Mouse (Mus musculus) stomach, embryonic 15.5 days (tissue): ENCODE measurements at regions not wholly inside any gene's neighbourhood (a gene's known extent, or its start where the extent isn't known, plus 50 kb on each side); places are given as distances from the start of the nearest gene placed in this dataset.

Source experiments
- ATAC-seq: fragments of 200-750 bp; cut with Nextera tagmentation; 2 replicates; pipeline ENCODE4 v1.8.0; 2017; ENCODE audit warnings: low read depth, moderate number of reproducible peaks, moderate TSS enrichment; ENCODE audit not compliant: insufficient read depth, low FRiP score
- H3K27ac ChIP-seq: fragments of 300-500 bp; sonication (generic); 2 replicates; pipeline ENCODE4 v1.5.1; 2015; ENCODE audit warnings: mild to moderate bottlenecking, inconsistent platforms
- H3K27me3 ChIP-seq: fragments of 300-500 bp; sonication (generic); replicated peaks from 2 replicates; pipeline ENCODE4 v1.6.1; 2015; ENCODE audit warnings: inconsistent platforms
- H3K36me3 ChIP-seq: fragments of 300-500 bp; sonication (generic); 2 replicates; pipeline ENCODE4 v1.6.1; 2015; ENCODE audit warnings: inconsistent platforms
- H3K4me1 ChIP-seq: fragments of 300-500 bp; sonication (generic); 2 replicates; pipeline ENCODE4 v1.6.1; 2015; ENCODE audit warnings: inconsistent platforms
- H3K4me2 ChIP-seq: fragments of 300-500 bp; sonication (generic); 2 replicates; pipeline ENCODE4 v1.6.1; 2015; ENCODE audit warnings: mild to moderate bottlenecking, inconsistent platforms
- H3K4me3 ChIP-seq: fragments of 300-500 bp; sonication (generic); replicated peaks from 2 replicates; pipeline ENCODE4 v1.5.1; 2015; ENCODE audit warnings: inconsistent platforms
- H3K9ac ChIP-seq: fragments of 300-500 bp; sonication (generic); 2 replicates; pipeline ENCODE4 v1.6.1; 2015; ENCODE audit warnings: inconsistent platforms
- H3K9me3 ChIP-seq: fragments of 300-500 bp; sonication (generic); 2 replicates; pipeline ENCODE4 v1.6.1; 2016; ENCODE audit warnings: inconsistent platforms
- WGBS: fragments of 180-500 bp; shearing (Covaris S2); methylation state at CpG from one replicate; pipeline ENCODE4 v1.1.7; 2015; 5-methylcytosine and 5-hydroxymethylcytosine counted together

DNA sequence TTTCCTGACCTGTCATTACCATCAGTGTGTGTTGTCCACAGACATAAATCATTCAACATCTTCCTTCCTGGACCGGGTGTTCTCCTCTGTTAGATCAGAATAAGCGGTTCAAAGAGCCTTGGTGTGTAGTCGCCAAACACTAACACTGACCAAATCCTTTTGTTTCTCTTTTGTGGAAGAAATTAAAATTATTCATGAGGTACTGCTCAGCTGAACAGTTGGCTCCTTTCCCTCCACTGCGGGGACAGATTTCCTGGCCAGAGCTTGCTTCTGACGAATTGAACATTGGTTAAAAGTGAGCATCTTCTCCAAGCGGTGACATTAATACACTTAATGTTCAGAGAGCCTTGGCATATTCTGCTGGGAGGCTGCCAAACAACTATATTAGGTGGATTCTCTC, 506.2 kb downstream of the 1810013L24Rik start:
- Histone ChIP-seq H3K36me3 (no peaks in the 10 kb centered on the region), H3K4me3 (no peak overlapping the region), H3K9me3 (no peaks in the 10 kb centered on the region), H3K4me1 (no peaks in the 10 kb centered on the region), H3K4me2 (no peak overlapping the region), H3K27ac (no peak overlapping the region), H3K27me3 (no peaks in the 10 kb centered on the region), H3K9ac (no peak overlapping the region)
- WGBS: 71% methylated on average over 6 of the region's 6 CpGs
- no peak for ATAC-seq

DNA sequence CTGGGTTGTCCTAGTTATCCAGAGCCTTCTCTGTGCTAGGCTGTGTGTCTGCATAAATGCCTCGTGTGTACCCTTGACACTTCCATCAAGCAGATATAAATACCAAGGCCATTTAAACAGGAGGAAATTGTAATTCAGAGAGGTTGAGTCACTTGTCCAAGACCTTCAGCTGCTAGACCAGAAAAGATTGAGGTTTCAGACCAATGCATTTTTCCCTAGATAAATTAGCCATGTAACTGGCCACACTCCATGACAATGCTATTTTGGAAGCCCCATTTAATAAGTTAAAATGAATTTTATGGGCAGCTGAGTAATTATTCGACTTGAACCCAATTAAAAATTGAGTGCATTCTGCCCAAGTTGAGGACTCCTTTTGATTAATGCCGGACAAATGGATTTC, 509.6 kb downstream of the 1810013L24Rik start:
- ATAC-seq: no peak
- no peak overlapping the region for H3K4me3 ChIP-seq
- WGBS: 74% methylated on average over 3 of the region's 3 CpGs

DNA sequence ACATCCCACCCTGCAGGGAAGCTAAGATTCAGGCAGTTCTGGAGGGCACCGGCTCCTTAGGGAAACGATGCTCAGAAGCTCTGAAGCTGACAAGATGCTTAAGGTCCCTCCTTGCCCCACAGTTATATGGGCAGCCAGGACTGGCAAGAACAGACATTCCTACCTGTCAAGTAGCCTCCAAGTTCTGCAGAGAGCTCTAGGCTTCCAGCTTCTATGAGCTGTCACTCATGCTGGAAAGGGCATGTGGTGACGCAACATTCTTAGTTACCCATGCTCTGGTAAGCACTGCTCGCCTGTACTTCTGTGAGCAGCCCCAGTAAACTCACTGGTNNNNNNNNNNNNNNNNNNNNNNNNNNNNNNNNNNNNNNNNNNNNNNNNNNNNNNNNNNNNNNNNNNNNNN, 511.3 kb downstream of the 1810013L24Rik start:
- no peak for ATAC-seq

More for the DNA sequence above, 509.6 kb downstream of the 1810013L24Rik start:
- no peaks in the 10 kb centered on the region for H3K27me3 ChIP-seq
- H3K4me1 ChIP-seq: no peaks in the 10 kb centered on the region
- no peak overlapping the region for H3K9ac ChIP-seq
- no peak overlapping the region for H3K27ac ChIP-seq
- H3K36me3 ChIP-seq: no peaks in the 10 kb centered on the region
- no peak overlapping the region for H3K4me2 ChIP-seq
- no peaks in the 10 kb centered on the region for H3K9me3 ChIP-seq

DNA sequence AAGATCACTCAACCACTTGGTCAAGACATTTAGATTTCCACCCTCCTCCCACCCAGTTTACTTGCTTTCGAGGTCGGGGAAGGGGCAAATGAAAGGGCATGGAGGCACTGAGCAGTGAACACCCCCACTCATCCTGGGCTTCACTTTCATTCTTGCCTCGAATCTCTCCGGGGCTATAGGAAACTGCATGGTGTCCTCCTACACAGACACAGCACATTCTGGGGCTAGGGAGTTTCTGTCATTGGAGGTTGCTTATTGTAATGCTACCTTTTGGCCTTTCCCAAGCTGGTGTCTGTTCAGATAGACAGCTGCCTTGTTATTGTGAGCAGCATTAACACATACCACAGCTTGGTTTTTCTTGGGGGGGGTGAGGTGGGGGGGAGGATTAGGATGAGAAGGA, 523.9 kb downstream of the 1810013L24Rik start:
- no peak for ATAC-seq

More for the DNA sequence above, 511.3 kb downstream of the 1810013L24Rik start:
- no peak overlapping the region for H3K27ac ChIP-seq
- no peaks in the 10 kb centered on the region for H3K9me3 ChIP-seq
- no peaks in the 10 kb centered on the region for H3K36me3 ChIP-seq
- H3K27me3 ChIP-seq: no peaks in the 10 kb centered on the region
- H3K4me2 ChIP-seq: no peak overlapping the region
- WGBS: 82% methylated on average over 4 of the region's 4 CpGs
- H3K9ac ChIP-seq: no peak overlapping the region
- H3K4me1 ChIP-seq: no peaks in the 10 kb centered on the region
- no peak overlapping the region for H3K4me3 ChIP-seq

DNA sequence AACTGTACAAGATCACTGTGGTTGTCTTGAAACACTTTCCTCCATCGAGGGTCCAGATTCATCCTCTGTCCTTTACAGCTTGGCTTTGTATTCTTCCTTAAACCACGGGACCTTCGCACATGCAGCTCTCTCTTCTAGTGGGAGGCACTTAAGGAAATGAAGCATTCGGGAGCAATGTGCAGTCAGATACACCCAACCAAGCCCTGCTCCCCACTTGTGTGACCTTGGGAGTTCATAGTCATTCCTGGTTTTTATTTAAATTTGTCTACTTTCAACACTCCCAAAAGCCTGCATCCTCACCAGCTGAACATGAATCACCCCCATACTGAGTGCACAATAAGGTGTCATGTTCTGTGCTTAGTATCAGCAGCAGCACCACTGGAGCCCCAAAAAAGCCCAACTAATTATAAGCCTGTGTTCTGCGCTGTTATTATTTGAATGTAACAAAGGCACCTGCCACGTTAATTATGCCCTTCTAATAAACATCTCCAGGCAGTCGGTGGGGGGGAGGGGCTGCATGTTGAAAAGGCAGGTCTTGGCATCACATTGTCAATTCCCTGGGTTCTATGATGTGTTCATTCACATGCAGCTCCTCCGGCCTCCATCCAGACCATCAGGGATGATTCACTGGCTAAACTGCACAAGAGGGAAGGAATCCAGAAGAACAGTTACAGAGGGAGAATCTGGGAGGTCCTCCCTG, 524.6 kb downstream of the 1810013L24Rik start:
- Histone ChIP-seq H3K4me2 (no peak overlapping the region), H3K4me3 (no peak overlapping the region), H3K9ac (no peak overlapping the region), H3K27ac (no peak overlapping the region), H3K36me3 (no peaks in the 10 kb centered on the region), H3K27me3 (no peaks in the 10 kb centered on the region), H3K4me1 (no peaks in the 10 kb centered on the region), H3K9me3 (no peaks in the 10 kb centered on the region)
- 80% methylated on average over 8 of the region's 8 CpGs for WGBS
- no peak for ATAC-seq

More for the DNA sequence above, 523.9 kb downstream of the 1810013L24Rik start:
- 77% methylated on average over 4 of the region's 4 CpGs for WGBS
- Histone ChIP-seq H3K36me3 (no peaks in the 10 kb centered on the region), H3K4me1 (no peaks in the 10 kb centered on the region), H3K4me2 (no peak overlapping the region), H3K27ac (no peak overlapping the region), H3K4me3 (no peak overlapping the region), H3K9ac (no peak overlapping the region), H3K9me3 (no peaks in the 10 kb centered on the region), H3K27me3 (no peaks in the 10 kb centered on the region)

DNA sequence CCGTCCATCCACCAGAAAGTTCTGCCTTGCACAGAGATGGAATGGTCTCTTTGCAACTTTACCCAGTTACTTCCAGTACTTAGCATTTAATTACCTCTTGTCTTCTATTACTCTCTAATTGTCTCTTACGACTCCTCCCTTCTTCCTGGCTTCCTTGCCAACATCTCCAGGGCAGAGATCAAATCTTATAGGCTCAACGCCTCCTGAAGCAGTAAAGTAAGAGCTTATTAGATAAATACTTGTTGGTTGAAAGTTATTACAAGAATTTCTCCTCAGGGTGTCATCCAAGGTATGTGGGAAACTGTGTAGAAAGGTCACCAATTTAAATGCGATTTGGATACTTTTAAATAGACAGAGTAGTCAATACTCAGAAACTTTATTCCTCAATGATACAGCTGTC, 528.8 kb downstream of the 1810013L24Rik start:
- WGBS: 71% methylated on average over 4 of the region's 4 CpGs
- no peaks in the 10 kb centered on the region for H3K9me3 ChIP-seq
- no peak for ATAC-seq
- no peak overlapping the region for H3K9ac ChIP-seq
- no peak overlapping the region for H3K4me3 ChIP-seq
- H3K27me3 ChIP-seq: no peaks in the 10 kb centered on the region
- H3K36me3 ChIP-seq: no peaks in the 10 kb centered on the region
- H3K4me1 ChIP-seq: no peaks in the 10 kb centered on the region
- H3K27ac ChIP-seq: no peak overlapping the region
- H3K4me2 ChIP-seq: no peak overlapping the region

DNA sequence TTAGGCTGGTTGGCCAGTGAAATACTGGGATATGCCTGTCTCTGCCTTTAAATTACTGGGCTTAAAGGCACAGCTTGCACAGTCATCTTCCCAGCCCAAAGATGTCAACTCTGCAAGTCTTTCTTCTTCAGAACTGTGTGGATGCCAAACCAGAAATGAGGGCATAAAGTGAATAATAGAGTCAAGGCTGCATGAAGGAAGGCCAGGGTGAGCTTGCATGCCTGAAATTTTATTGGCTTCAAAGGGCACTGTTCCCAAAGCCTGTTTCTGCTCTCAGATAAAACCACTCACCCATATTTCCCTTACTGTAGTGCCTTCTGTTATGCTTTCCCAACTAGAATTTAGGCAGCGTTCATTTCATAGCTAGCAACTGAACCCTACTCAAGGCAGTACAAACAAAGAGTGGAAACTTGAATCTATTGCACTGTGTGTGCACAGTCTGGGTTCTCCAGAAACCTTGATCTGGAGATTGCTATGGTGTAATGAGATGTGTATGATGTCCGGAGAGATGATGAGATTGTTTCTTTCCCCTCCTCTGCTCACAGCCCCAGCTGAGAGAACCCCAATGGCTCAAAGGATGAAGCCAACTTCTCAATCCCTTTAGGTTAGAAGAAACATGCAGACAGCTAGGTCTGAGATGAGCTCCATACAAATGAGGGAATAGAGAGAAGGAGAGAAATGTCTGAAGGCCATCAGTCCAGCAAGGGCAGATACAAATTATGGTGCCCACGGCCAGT, 529.7 kb downstream of the 1810013L24Rik start:
- no peaks in the 10 kb centered on the region for H3K4me1 ChIP-seq
- 83% methylated on average over 3 of the region's 3 CpGs for WGBS
- no peak for ATAC-seq

DNA sequence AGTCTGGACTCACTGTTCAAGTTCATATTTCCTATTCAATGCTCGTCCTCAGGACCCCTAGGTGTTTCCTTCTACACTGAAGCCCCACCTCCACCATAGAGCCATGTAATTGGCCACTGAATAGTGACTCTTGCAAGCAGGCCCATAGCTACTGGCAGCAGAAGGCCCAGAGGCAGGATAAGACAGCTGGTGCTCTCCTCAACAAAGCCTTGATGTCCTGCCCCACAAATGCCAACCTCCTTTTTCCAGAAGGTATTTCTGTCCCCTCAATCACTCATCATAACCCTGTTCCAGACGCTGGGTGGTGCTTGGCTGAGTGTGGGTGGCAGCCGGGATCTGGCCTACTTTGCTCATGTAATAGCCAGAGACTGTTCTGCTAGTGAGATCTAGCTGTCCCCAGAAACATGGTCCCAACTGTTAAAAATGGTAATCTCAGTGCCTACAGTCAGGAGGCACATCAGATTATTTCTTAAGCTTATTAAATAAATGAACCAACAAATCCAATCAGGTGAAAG, 530.9 kb downstream of the 1810013L24Rik start:
- Histone ChIP-seq H3K27me3 (no peaks in the 10 kb centered on the region), H3K27ac (no peak overlapping the region), H3K9me3 (no peaks in the 10 kb centered on the region), H3K36me3 (no peaks in the 10 kb centered on the region), H3K4me2 (no peak overlapping the region), H3K4me3 (no peak overlapping the region), H3K4me1 (no peaks in the 10 kb centered on the region), H3K9ac (no peak overlapping the region)
- 69% methylated on average over 3 of the region's 3 CpGs for WGBS
- no peak for ATAC-seq

More for the DNA sequence above, 529.7 kb downstream of the 1810013L24Rik start:
- H3K27ac ChIP-seq: no peak overlapping the region
- no peaks in the 10 kb centered on the region for H3K27me3 ChIP-seq
- H3K9ac ChIP-seq: no peak overlapping the region
- H3K4me3 ChIP-seq: no peak overlapping the region
- H3K4me2 ChIP-seq: no peak overlapping the region
- H3K9me3 ChIP-seq: no peaks in the 10 kb centered on the region
- H3K36me3 ChIP-seq: no peaks in the 10 kb centered on the region

DNA sequence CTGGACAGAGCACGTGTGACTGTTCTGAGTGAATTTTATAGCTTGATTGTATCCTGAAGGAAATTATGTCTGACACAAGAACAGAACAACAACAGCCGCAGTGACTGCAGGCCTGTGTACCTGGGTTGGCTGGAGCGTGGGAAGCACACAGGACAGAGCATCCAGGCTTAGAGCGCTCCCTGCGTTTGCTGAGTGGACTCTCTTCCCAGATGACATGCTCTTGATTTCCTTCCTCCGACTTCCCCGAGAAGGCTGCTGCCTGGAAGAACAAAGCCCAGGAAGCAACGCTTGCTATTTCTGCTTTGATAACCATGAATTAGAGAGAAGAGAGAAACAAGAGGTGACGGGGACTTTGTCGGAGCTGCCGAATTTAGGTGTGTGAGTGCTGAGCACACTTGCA, 532.2 kb downstream of the 1810013L24Rik start:
- Histone ChIP-seq H3K4me1 (no peaks in the 10 kb centered on the region), H3K4me3 (no peak overlapping the region), H3K9me3 (no peaks in the 10 kb centered on the region), H3K36me3 (no peaks in the 10 kb centered on the region), H3K27me3 (no peaks in the 10 kb centered on the region), H3K4me2 (no peak overlapping the region), H3K9ac (no peak overlapping the region), H3K27ac (no peak overlapping the region)
- WGBS: 48% methylated on average over 11 of the region's 11 CpGs
- ATAC-seq: no peak

DNA sequence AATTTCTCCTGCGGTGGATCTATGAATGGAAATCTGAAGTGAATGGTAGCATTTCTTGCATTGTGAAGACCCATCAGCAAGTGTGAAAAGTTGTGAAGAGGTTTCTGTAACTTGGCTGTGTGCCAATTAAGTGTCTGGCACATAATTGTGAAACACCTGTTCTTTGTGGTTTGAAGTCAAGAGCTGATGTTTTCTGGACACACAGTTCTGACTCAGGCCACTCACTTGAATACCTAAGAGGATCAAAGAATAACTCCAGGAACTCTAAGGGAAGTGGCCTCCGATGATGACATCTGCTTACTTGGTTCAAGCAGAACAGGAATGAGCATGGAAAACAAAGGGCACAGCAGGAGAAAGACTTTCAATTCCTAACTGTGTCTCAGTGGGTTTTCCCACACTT, 534.2 kb downstream of the 1810013L24Rik start:
- Histone ChIP-seq H3K4me3 (no peak overlapping the region), H3K4me2 (no peak overlapping the region), H3K9ac (no peak overlapping the region), H3K27me3 (no peaks in the 10 kb centered on the region), H3K27ac (no peak overlapping the region), H3K36me3 (no peaks in the 10 kb centered on the region), H3K9me3 (no peaks in the 10 kb centered on the region), H3K4me1 (no peaks in the 10 kb centered on the region)
- 45% methylated on average over 2 of the region's 2 CpGs for WGBS
- ATAC-seq: no peak

DNA sequence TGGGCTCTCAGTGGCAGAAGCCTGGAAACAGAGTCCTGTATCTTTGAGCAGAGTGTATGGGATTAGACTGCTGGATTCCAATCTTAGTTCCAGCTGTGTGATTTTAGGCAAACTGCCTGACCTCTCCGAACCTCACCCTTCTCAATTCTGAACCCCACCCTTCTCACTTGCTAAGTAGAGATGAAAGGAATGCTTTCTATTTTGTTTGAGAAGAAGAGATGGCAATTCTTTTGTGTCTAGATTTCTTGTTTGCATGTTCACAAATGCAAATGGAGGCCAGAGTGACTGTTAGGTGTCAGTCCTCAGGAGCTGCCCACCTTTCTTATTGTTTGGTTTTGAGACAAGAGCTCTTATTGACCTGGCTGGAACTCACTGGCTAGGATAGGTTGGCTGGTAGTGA, 561.1 kb downstream of the 1810013L24Rik start:
- Histone ChIP-seq H3K27ac (no peak overlapping the region), H3K4me3 (no peak overlapping the region), H3K4me1 (no peaks in the 10 kb centered on the region), H3K27me3 (no peaks in the 10 kb centered on the region), H3K9me3 (no peaks in the 10 kb centered on the region), H3K36me3 (no peaks in the 10 kb centered on the region), H3K9ac (no peak overlapping the region), H3K4me2 (no peak overlapping the region)
- ATAC-seq: no peak
- 40% methylated on average over 1 of the region's 1 CpGs for WGBS

DNA sequence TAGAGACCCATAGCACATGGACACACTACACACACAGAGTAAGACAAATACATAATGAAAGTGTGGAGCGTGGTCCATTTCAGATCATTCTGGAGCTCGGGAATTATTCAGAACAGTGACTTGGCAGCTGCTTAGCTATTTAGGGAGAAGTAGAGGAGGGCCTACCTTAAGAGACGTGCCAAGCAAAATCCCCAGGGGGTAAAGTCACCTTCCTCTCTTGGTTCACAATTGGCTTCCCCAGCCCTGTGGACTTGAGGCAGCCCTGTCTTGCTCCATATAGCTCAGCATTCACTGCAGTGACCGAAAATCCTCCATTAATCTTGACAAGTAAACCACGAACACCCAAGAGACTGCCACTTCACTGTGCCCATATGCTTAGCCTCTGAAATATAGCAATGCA, 574.8 kb downstream of the 1810013L24Rik start:
- WGBS: 77% methylated on average over 5 of the region's 5 CpGs
- H3K4me3 ChIP-seq: no peak overlapping the region
- ATAC-seq: no peak
- H3K9me3 ChIP-seq: no peaks in the 10 kb centered on the region
- no peaks in the 10 kb centered on the region for H3K27me3 ChIP-seq
- H3K27ac ChIP-seq: no peak overlapping the region
- H3K4me1 ChIP-seq: no peaks in the 10 kb centered on the region
- no peak overlapping the region for H3K9ac ChIP-seq
- no peak overlapping the region for H3K4me2 ChIP-seq
- H3K36me3 ChIP-seq: no peaks in the 10 kb centered on the region
